Mouse (Mus musculus): ENCODE measurements around the gene Mroh7. TPM values are rescaled to one million over a fixed set of nuclear protein-coding genes. Genes with fewer than 3 reads are reported as not detected.

Gene Mroh7
- total RNA-seq, 1 experiment = 0.45 TPM

- no peak for TF ChIP-seq HCFC1 (IDR thresholded peaks at IDR 0.05; ENCODE audit: borderline replicate concordance, insufficient read depth, low read length)
- H3K9me3 ChIP-seq (ENCODE audit: control insufficient read depth, insufficient read depth, low read depth, low read length) = no peaks in the 10 kb centered on the region
- H3K4me3 ChIP-seq (ENCODE audit: insufficient read depth in 1 of 2, low read depth in 1 of 2, low read length in 2 of 2, poor library complexity in 1 of 2, severe bottlenecking in 1 of 2) = no peak overlapping the region
- H3K9ac ChIP-seq (ENCODE audit: insufficient read depth, low read depth, low read length, poor library complexity, severe bottlenecking) = no peak overlapping the region
- no peak overlapping the region for H3K27ac ChIP-seq (ENCODE audit: insufficient read depth, low read depth, low read length, poor library complexity, severe bottlenecking)
- no peaks in the 10 kb centered on the region for H3K4me1 ChIP-seq (ENCODE audit: control insufficient read depth in 2 of 2, insufficient read depth in 2 of 2, low read length in 2 of 2, poor library complexity in 1 of 2)
- no peak for DNase-seq (ENCODE audit: low read depth, low spot score)
- in situ Hi-C loops (cut with MboI; ENCODE audit: low sequenced_read_pairs in 2 of 2, unreplicated experiment in 2 of 2) = loop anchor here in 1 of 2 experiments (5.0 kb wide), 1 partner anchor 73 kb away; no protein-coding TSS in a partner anchor
- H3K36me3 ChIP-seq (ENCODE audit: control insufficient read depth, insufficient read depth, low read length, poor library complexity, severe bottlenecking) = no peaks in the 10 kb centered on the region
Measured at GRCm38 (mm10) chr4:106634086-106634479, 96.6 kb downstream of the Mroh7 start.

DNA sequence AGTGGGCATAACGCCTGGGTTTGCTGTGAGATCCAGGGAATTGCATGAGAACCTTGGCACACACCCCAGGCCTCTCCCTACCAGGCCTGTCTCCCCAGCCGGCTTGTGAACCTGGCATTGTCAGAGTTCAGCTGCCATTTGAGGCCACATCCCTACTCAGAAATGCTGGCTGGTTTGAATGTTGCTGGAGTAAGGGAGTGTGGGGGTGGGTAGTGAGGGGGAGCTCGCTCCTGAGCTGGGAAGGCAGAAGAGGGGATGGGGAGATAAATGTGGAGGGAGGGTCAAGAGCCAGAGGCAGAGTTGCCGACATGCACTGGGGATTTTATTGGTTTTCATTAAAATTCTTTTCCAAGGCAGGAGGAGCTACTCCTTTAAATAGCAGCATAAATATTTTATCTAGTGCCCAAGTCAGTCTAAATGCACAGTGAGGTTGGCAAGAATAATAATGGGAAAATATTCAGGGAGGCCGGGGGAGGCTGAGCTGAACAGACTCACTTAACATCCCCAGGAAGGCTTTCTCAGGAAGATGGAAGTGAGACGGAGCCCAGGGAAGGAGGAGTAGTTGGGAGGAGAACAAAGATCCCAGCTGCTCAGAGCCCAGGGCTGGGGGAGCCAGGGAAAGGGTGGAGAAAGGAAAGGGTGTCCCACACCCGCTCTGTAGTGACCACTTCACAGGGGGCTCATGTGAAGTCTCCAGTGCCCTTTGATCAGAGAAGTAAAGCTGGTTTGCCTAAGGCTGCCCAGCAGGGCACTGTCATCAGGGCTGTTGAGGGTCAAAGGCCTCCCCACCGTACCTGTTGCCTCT lies 97.2 kb downstream of the Mroh7 start:
- Histone ChIP-seq H3K36me3 (ENCODE audit: control insufficient read depth, insufficient read depth, low read length, poor library complexity, severe bottlenecking) (no peaks in the 10 kb centered on the region), H3K9me3 (ENCODE audit: control insufficient read depth, insufficient read depth, low read depth, low read length) (no peaks in the 10 kb centered on the region), H3K27ac (ENCODE audit: insufficient read depth, low read depth, low read length, poor library complexity, severe bottlenecking) (no peak overlapping the region), H3K9ac (ENCODE audit: insufficient read depth, low read depth, low read length, poor library complexity, severe bottlenecking) (no peak overlapping the region), H3K4me1 (ENCODE audit: control insufficient read depth in 2 of 2, insufficient read depth in 2 of 2, low read length in 2 of 2, poor library complexity in 1 of 2) (peaks cover 0 to 2% of the 10 kb centered on the region in 2 experiments; a peak in 1 of 4 replicates), H3K4me3 (ENCODE audit: insufficient read depth in 1 of 2, low read depth in 1 of 2, low read length in 2 of 2, poor library complexity in 1 of 2, severe bottlenecking in 1 of 2) (no peak overlapping the region)
- TF ChIP-seq ZC3H11A (IDR thresholded peaks at IDR 0.05; ENCODE audit: borderline replicate concordance, low read depth, low read length) (no peak), MAFK (IDR thresholded peaks at IDR 0.05; ENCODE audit: insufficient read depth, low read depth, low read length) (no peak), HCFC1 (IDR thresholded peaks at IDR 0.05; ENCODE audit: borderline replicate concordance, insufficient read depth, low read length) (no peak)
- DNase-seq (ENCODE audit: low read depth, low spot score) = no peak
- in situ Hi-C loops (cut with MboI; ENCODE audit: low sequenced_read_pairs in 2 of 2, unreplicated experiment in 2 of 2) = loop anchor here in 1 of 2 experiments (5.0 kb wide), 1 partner anchor 74 kb away; no protein-coding TSS in a partner anchor

DNA sequence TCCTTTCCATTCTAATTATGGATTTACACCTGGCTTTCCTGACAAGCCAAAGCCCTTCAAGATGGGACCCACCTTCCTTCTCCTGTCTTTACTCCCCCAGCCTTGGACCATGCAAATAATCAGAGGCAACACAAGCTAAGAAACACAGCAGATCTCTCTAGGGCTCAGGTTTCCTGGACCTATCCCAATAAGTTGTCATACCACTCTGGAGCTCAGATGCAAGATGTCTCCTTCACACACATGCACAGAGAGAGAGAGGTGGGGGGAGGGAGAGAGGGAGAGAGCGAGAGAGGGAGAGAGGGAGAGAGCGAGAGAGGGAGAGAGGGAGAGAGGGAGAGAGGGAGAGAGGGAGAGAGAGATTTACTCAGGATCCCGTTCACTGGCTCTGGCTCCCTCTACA lies 98.4 kb downstream of the Mroh7 start:
- H3K4me3 ChIP-seq (ENCODE audit: insufficient read depth in 1 of 2, low read depth in 1 of 2, low read length in 2 of 2, poor library complexity in 1 of 2, severe bottlenecking in 1 of 2) = no peak overlapping the region
- no peak overlapping the region for H3K27ac ChIP-seq (ENCODE audit: insufficient read depth, low read depth, low read length, poor library complexity, severe bottlenecking)
- H3K9me3 ChIP-seq (ENCODE audit: control insufficient read depth, insufficient read depth, low read depth, low read length) = no peaks in the 10 kb centered on the region
- TF ChIP-seq ZNF384 (IDR thresholded peaks at IDR 0.05; ENCODE audit: low read depth, low read length) = no peak
- TF ChIP-seq HCFC1 (IDR thresholded peaks at IDR 0.05; ENCODE audit: borderline replicate concordance, insufficient read depth, low read length) = no peak
- TF ChIP-seq MAFK (IDR thresholded peaks at IDR 0.05; ENCODE audit: insufficient read depth, low read depth, low read length) = no peak
- no peak for TF ChIP-seq ZC3H11A (IDR thresholded peaks at IDR 0.05; ENCODE audit: borderline replicate concordance, low read depth, low read length)
- TF ChIP-seq CHD2 (IDR thresholded peaks at IDR 0.05; ENCODE audit: low read depth, low read length) = no peak
- H3K9ac ChIP-seq (ENCODE audit: insufficient read depth, low read depth, low read length, poor library complexity, severe bottlenecking) = no peak overlapping the region
- H3K4me1 ChIP-seq (ENCODE audit: control insufficient read depth in 2 of 2, insufficient read depth in 2 of 2, low read length in 2 of 2, poor library complexity in 1 of 2) = peaks cover 2% of the 10 kb centered on the region in 2 experiments; a peak in 2 of 4 replicates
- no peaks in the 10 kb centered on the region for H3K36me3 ChIP-seq (ENCODE audit: control insufficient read depth, insufficient read depth, low read length, poor library complexity, severe bottlenecking)
- in situ Hi-C loops (cut with MboI; ENCODE audit: low sequenced_read_pairs in 2 of 2, unreplicated experiment in 2 of 2) = loop anchor here in 1 of 2 experiments (5.0 kb wide), 1 partner anchor 75 kb away; no protein-coding TSS in a partner anchor
- no peak for DNase-seq (ENCODE audit: low read depth, low spot score)

Other genes starting within 250 kb of the Mroh7 start
- gene Bsnd, start 238.6 kb downstream of the Mroh7 start, total RNA-seq (2012; rRNA removed) = 0.09 TPM in 1 of 2 replicates, not detected in the other
- gene Dhcr24, start 169.9 kb downstream of the Mroh7 start, total RNA-seq (2012; rRNA removed) = 223 and 321 TPM in 2 replicates
- 2.1 and 2.9 TPM in 2 replicates for gene Lexm, start 113.7 kb downstream of the Mroh7 start, total RNA-seq (2012; rRNA removed)
- gene Ttc22, start 108.5 kb downstream of the Mroh7 start, total RNA-seq (2012; rRNA removed) = 0.09 and 0.16 TPM in 2 replicates
- gene Pars2, start 79.9 kb downstream of the Mroh7 start, total RNA-seq (2012; rRNA removed) = 12.1 and 14.7 TPM in 2 replicates
- 47.1 and 48.8 TPM in 2 replicates for gene Ttc4, start 52.0 kb downstream of the Mroh7 start, total RNA-seq (2012; rRNA removed)
- 1.4 and 2.2 TPM in 2 replicates for gene Fam151a, start 3.0 kb upstream of the Mroh7 start, total RNA-seq (2012; rRNA removed)
- gene Acot11, start 74.1 kb upstream of the Mroh7 start, total RNA-seq (2012; rRNA removed) = 2.1 and 2.5 TPM in 2 replicates
- 42.3 and 42.6 TPM in 2 replicates for gene Ssbp3, start 179.8 kb upstream of the Mroh7 start, total RNA-seq (2012; rRNA removed)

All from ES-E14 (cell line).